Mouse (Mus musculus) G1E (cell line): Measurements from ENCODE around the gene Il31ra. TPM values are rescaled to one million over a fixed set of nuclear protein-coding genes. Genes with fewer than 3 reads are reported as not detected.

ENCODE experiments used
- ATAC-seq: 2 replicates; pipeline ENCODE4 v1.8.0; 2016; ENCODE audit warnings: mild to moderate bottlenecking; ENCODE audit not compliant: insufficient number of reproducible peaks, poor library complexity, low FRiP score, severe bottlenecking; ENCODE audit errors: extremely low read depth
- DNase-seq: peaks from one replicate; pipeline ENCODE4 v3.0.0; 2012; ENCODE audit warnings: low spot score
- H3K27me3 ChIP-seq: 2 replicates; pipeline ENCODE4 v1.6.1; 2012; ENCODE audit warnings: mild to moderate bottlenecking, low read length, inconsistent platforms; ENCODE audit not compliant: insufficient read depth
- H3K36me3 ChIP-seq: replicated peaks from 2 replicates; pipeline ENCODE3; 2012; ENCODE audit warnings: mild to moderate bottlenecking, inconsistent platforms
- H3K4me1 ChIP-seq: 2 replicates; pipeline ENCODE4 v1.6.1; 2012; ENCODE audit warnings: low read depth, low read length, inconsistent platforms, mixed read lengths; ENCODE audit not compliant: insufficient read depth
- H3K4me3 ChIP-seq: 2 replicates; pipeline ENCODE4 v1.5.1; 2012; ENCODE audit warnings: low read depth, mild to moderate bottlenecking, inconsistent platforms, low read length, moderate library complexity, mixed read lengths
- H3K9me3 ChIP-seq: replicated peaks from 2 replicates; pipeline ENCODE4 v1.6.1; 2012; ENCODE audit warnings: inconsistent platforms
- CTCF ChIP-seq: IDR thresholded peaks from 2 replicates; pipeline ENCODE4 v1.5.1; 2012; ENCODE audit warnings: low read depth, low read length, inconsistent platforms, mixed read lengths
- GATA1 ChIP-seq: IDR thresholded peaks from 2 replicates; pipeline ENCODE4 v1.6.1; 2012; ENCODE audit warnings: borderline replicate concordance, low read length, inconsistent platforms, mixed read lengths
- GATA2 ChIP-seq: IDR thresholded peaks from 2 replicates; pipeline ENCODE4 v1.6.1; 2012; ENCODE audit warnings: low read depth, low read length, inconsistent platforms, borderline replicate concordance
- POLR2AphosphoS5 ChIP-seq: IDR thresholded peaks from 2 replicates; pipeline ENCODE4 v1.6.1; 2012; ENCODE audit warnings: low read depth, low read length, inconsistent platforms; ENCODE audit not compliant: insufficient replicate concordance
- TAL1 ChIP-seq: conservative IDR thresholded peaks from 2 replicates; pipeline ENCODE4 v1.6.1; 2012; ENCODE audit warnings: low read depth, low read length, inconsistent platforms, mixed read lengths
- polyA plus RNA-seq: library from polyadenylated mRNA; stranded (reverse); fragments of >175 nt; gene quantifications from 2 replicates; pipeline ENCODE4 v1.2.3, GENCODE M21; 2012
- total RNA-seq, 2 experiments: library from RNA; stranded (forward) in 1 of 2; stranded (reverse) in 1 of 2; fragments of 200-1000 nt in 1 of 2; fragments of >200 nt in 1 of 2; fragmentation: Nextera tagmentation in 1 of 2; gene quantifications; 2 replicates each; pipeline ENCODE4 v1.2.3; 2014 to 2017

Gene Il31ra
- total and polyA plus RNA-seq, 3 experiments: 0.05 TPM; not detected in 2

- no peaks in the 10 kb centered on the region for H3K4me1 ChIP-seq
- no peak overlapping the region for H3K4me3 ChIP-seq
- H3K27me3 ChIP-seq: peaks cover 11% of the 10 kb centered on the region
- no peak for DNase-seq
- no peaks in the 10 kb centered on the region for H3K9me3 ChIP-seq
- TF ChIP-seq GATA1: no peak
- no peak for TF ChIP-seq TAL1
- TF ChIP-seq GATA2: no peak
- no peak for TF ChIP-seq POLR2AphosphoS5
- no peak for TF ChIP-seq CTCF
- ATAC-seq: no peak
- no peaks in the 10 kb centered on the region for H3K36me3 ChIP-seq
These were observed 29.5 kb upstream of the Il31ra start for GRCm38 (mm10) chr13:112623656-112624055.

- no peaks in the 10 kb centered on the region for H3K36me3 ChIP-seq
- no peaks in the 10 kb centered on the region for H3K9me3 ChIP-seq
- H3K4me1 ChIP-seq: peaks cover 2% of the 10 kb centered on the region; the same call in 1 of the 2 replicates
- no peak overlapping the region for H3K4me3 ChIP-seq
- H3K27me3 ChIP-seq: peaks cover 22% of the 10 kb centered on the region
- no peak for ATAC-seq
- TF ChIP-seq GATA2: no peak
- no peak for TF ChIP-seq CTCF
- no peak for TF ChIP-seq TAL1
- no peak for TF ChIP-seq GATA1
- TF ChIP-seq POLR2AphosphoS5: no peak
- DNase-seq: no peak
These were observed 27.4 kb upstream of the Il31ra start for GRCm38 (mm10) chr13:112621592-112621991.

GRCm38 (mm10) chr13:112608606-112609005 lies 14.4 kb upstream of the Il31ra start:
- ATAC-seq (no peak), DNase-seq (no peak)
- Histone ChIP-seq H3K27me3 (peaks cover 15% of the 10 kb centered on the region), H3K36me3 (no peaks in the 10 kb centered on the region), H3K9me3 (no peaks in the 10 kb centered on the region), H3K4me3 (no peak overlapping the region), H3K4me1 (no peaks in the 10 kb centered on the region)
- TF ChIP-seq GATA2 (no peak), POLR2AphosphoS5 (no peak), CTCF (no peak), GATA1 (no peak), TAL1 (no peak)

GRCm38 (mm10) chr13:112604411-112604810 lies 10.3 kb upstream of the Il31ra start:
- no peak for ATAC-seq

GRCm38 (mm10) chr13:112603839-112604238 lies 9.7 kb upstream of the Il31ra start:
- TF ChIP-seq GATA1: no peak
- TF ChIP-seq POLR2AphosphoS5: no peak
- TF ChIP-seq TAL1: no peak
- no peak for TF ChIP-seq GATA2
- TF ChIP-seq CTCF: no peak
- no peak for DNase-seq

More at GRCm38 (mm10) chr13:112604411-112604810, 10.3 kb upstream of the Il31ra start:
- Histone ChIP-seq H3K27me3 (peaks cover 13% of the 10 kb centered on the region), H3K9me3 (no peaks in the 10 kb centered on the region), H3K4me3 (no peak overlapping the region), H3K4me1 (no peaks in the 10 kb centered on the region), H3K36me3 (no peaks in the 10 kb centered on the region)
- no peak for DNase-seq
- no peak for TF ChIP-seq GATA2
- TF ChIP-seq GATA1: no peak
- no peak for TF ChIP-seq POLR2AphosphoS5

GRCm38 (mm10) chr13:112602607-112603006 lies 8.4 kb upstream of the Il31ra start:
- no peak for TF ChIP-seq GATA1
- TF ChIP-seq POLR2AphosphoS5: no peak
- no peak for TF ChIP-seq CTCF
- TF ChIP-seq TAL1: no peak
- TF ChIP-seq GATA2: no peak
- Histone ChIP-seq H3K9me3 (no peaks in the 10 kb centered on the region), H3K4me1 (no peaks in the 10 kb centered on the region), H3K27me3 (peaks cover 7% of the 10 kb centered on the region), H3K36me3 (no peaks in the 10 kb centered on the region), H3K4me3 (no peak overlapping the region)
- ATAC-seq: no peak
- DNase-seq: no peak

More at GRCm38 (mm10) chr13:112603839-112604238, 9.7 kb upstream of the Il31ra start:
- no peak for ATAC-seq
- Histone ChIP-seq H3K27me3 (peaks cover 13% of the 10 kb centered on the region), H3K4me3 (no peak overlapping the region), H3K4me1 (no peaks in the 10 kb centered on the region), H3K36me3 (no peaks in the 10 kb centered on the region), H3K9me3 (no peaks in the 10 kb centered on the region)

- H3K4me1 ChIP-seq: no peaks in the 10 kb centered on the region
- no peak for DNase-seq
- no peak overlapping the region for H3K4me3 ChIP-seq
- no peaks in the 10 kb centered on the region for H3K9me3 ChIP-seq
- peaks cover 27% of the 10 kb centered on the region for H3K27me3 ChIP-seq
- no peaks in the 10 kb centered on the region for H3K36me3 ChIP-seq
- no peak for TF ChIP-seq CTCF
- no peak for TF ChIP-seq GATA2
- TF ChIP-seq POLR2AphosphoS5: no peak
- TF ChIP-seq TAL1: no peak
- TF ChIP-seq GATA1: no peak
- no peak for ATAC-seq
These were observed 3.9 kb downstream of the Il31ra start for GRCm38 (mm10) chr13:112590254-112590653.
